Mouse (Mus musculus): ENCODE data around the gene Capzb.

- TF ChIP-seq POLR2A (IDR thresholded peaks at IDR 0.05; ENCODE audit: low read depth, low read length) (no peak), CTCF (IDR thresholded peaks at IDR 0.05; ENCODE audit: extremely low read depth, insufficient read depth, insufficient read length, insufficient replicate concordance) (no peak)
These were observed 73.8 kb downstream of the Capzb start for GRCm38 (mm10) chr4:139266500-139266865.

Measured in spleen, adult 2 months (tissue).